Mouse (Mus musculus): ENCODE results near the gene Polm.

GRCm38 (mm10) chr11:5828509-5829191 is 9.2 kb downstream of the Polm start:
- TF ChIP-seq POLR2A (IDR thresholded peaks at IDR 0.05; ENCODE audit: extremely low read depth, insufficient read depth, low read length) (no peak), CTCF (IDR thresholded peaks at IDR 0.05; ENCODE audit: extremely low read depth, insufficient read depth, low read length) (no peak)
